ENCODE assay signal across 12 mouse cellular contexts in genomic region chrX:74124975-74125374, GRCm38 (mm10). TPM values are rescaled to one million over a fixed set of nuclear protein-coding genes. Genes with fewer than 3 reads are reported as not detected.
DNase-seq lines count a peak whose midpoint lies in the region; ATAC-seq and TF ChIP-seq lines count a peak whose summit lies in the region.
"Had no signal": no experiment of that assay in that cellular context is flagged by ENCODE, and none has a peak within 500 bp of the region (broad histone marks: within the 10 kb centered on the region; RNA-seq: fewer than 3 reads in every experiment).

No protein-coding gene starts in this region.

- TF ChIP-seq CTCF in intestine, postnatal 0 days (IDR thresholded peaks at IDR 0.05; ENCODE audit: low read depth) = peak; percentile 49
- peak; percentile 46 for TF ChIP-seq CTCF in E14TG2a.4 (conservative IDR thresholded peaks at IDR 0.05; ENCODE audit: low read length)

- no peaks in the 10 kb centered on the region for H3K9me3 ChIP-seq in intestine, postnatal 0 days (ENCODE audit: control insufficient read depth)
- no peaks in the 10 kb centered on the region for H3K9me3 ChIP-seq in intestine, embryonic 16.5 days (ENCODE audit: control insufficient read depth, low read length)
- no peaks in the 10 kb centered on the region for H3K9me3 ChIP-seq in E14TG2a.4 (ENCODE audit: low read length)
- H3K9me3 ChIP-seq: embryonic facial prominence, embryonic 15.5 days; heart, embryonic 13.5 days; limb, embryonic 12.5 days had no signal

- H3K27me3 ChIP-seq in intestine, postnatal 0 days (replicated peaks; ENCODE audit: control insufficient read depth, insufficient read depth, low read length) = no peaks in the 10 kb centered on the region
- peaks cover 5% of the 10 kb centered on the region; the same call in 1 of the 2 replicates for H3K27me3 ChIP-seq in intestine, embryonic 16.5 days (replicated peaks; ENCODE audit: control insufficient read depth, insufficient read depth, low read length)
- no peaks in the 10 kb centered on the region for H3K27me3 ChIP-seq in E14TG2a.4 (ENCODE audit: insufficient read depth, low read length)

- no peak overlapping the region for H3K9ac ChIP-seq in intestine, postnatal 0 days (ENCODE audit: low read depth, low read length)
- H3K9ac ChIP-seq in intestine, embryonic 16.5 days (ENCODE audit: low read depth, low read length) = no peak overlapping the region
- H3K9ac ChIP-seq: embryonic facial prominence, embryonic 15.5 days; heart, embryonic 13.5 days; limb, embryonic 12.5 days had no signal

- no peaks in the 10 kb centered on the region for H3K4me1 ChIP-seq in intestine, postnatal 0 days (replicated peaks; ENCODE audit: control insufficient read depth, insufficient read depth, low read length)
- no peaks in the 10 kb centered on the region for H3K4me1 ChIP-seq in intestine, embryonic 16.5 days (ENCODE audit: control insufficient read depth, insufficient read depth, low read length)
- H3K4me1 ChIP-seq in E14TG2a.4 (replicated peaks; ENCODE audit: low read depth, low read length) = no peaks in the 10 kb centered on the region
- H3K4me1 ChIP-seq: embryonic facial prominence, embryonic 15.5 days; heart, embryonic 13.5 days; limb, embryonic 12.5 days had no signal

- no peak overlapping the region for H3K27ac ChIP-seq in intestine, postnatal 0 days (ENCODE audit: low read depth, low read length)
- H3K27ac ChIP-seq in intestine, embryonic 16.5 days (ENCODE audit: low read length) = no peak overlapping the region
- H3K27ac ChIP-seq: embryonic facial prominence, embryonic 15.5 days; heart, embryonic 13.5 days; limb, embryonic 12.5 days had no signal

- WGBS in intestine, postnatal 0 days = 47% methylated on average over 2 of the region's 2 CpGs
- 69% methylated on average over 2 of the region's 2 CpGs for WGBS in intestine, embryonic 16.5 days

- ATAC-seq in intestine, postnatal 0 days = no peak
- ATAC-seq in intestine, embryonic 16.5 days = no peak

- DNase-seq in c-Kit-positive CD71-positive TER-119-negative erythroid progenitor cells, embryonic 14.5 days (ENCODE audit: low read depth) = peak; percentile 24
- peak; percentile 60 for DNase-seq in naive thymus-derived CD4-positive, alpha-beta T cell, adult 2 months (ENCODE audit: low read depth)
- DNase-seq in frontal cortex, postnatal 25 days (ENCODE audit: low spot score in 2 of 2) = no peak
- DNase-seq in layer of hippocampus, adult 18-20 months (ENCODE audit: low spot score in 2 of 2) = no peak
- DNase-seq in neural tube, embryonic 10.5 days (ENCODE audit: extremely low spot score, low spot score) = no peak
- DNase-seq: adrenal gland, adult 2 months had no signal

- H3K4me3 ChIP-seq in intestine, postnatal 0 days (ENCODE audit: low read depth, low read length) = no peak overlapping the region
- H3K4me3 ChIP-seq in intestine, embryonic 16.5 days (ENCODE audit: low read length) = no peak overlapping the region
- no peak overlapping the region for H3K4me3 ChIP-seq in E14TG2a.4 (replicated peaks; ENCODE audit: low read length)
- H3K4me3 ChIP-seq: embryonic facial prominence, embryonic 15.5 days; heart, embryonic 13.5 days; limb, embryonic 12.5 days had no signal

- H3K36me3 ChIP-seq in intestine, postnatal 0 days (ENCODE audit: control insufficient read depth, insufficient read depth) = no peaks in the 10 kb centered on the region
- no peaks in the 10 kb centered on the region for H3K36me3 ChIP-seq in intestine, embryonic 16.5 days (ENCODE audit: control insufficient read depth, insufficient read depth, low read length)
- no peaks in the 10 kb centered on the region for H3K36me3 ChIP-seq in E14TG2a.4 (ENCODE audit: insufficient read depth, low read length)
- H3K36me3 ChIP-seq: embryonic facial prominence, embryonic 15.5 days; heart, embryonic 13.5 days; limb, embryonic 12.5 days had no signal

- H3K4me2 ChIP-seq in intestine, postnatal 0 days (replicated peaks; ENCODE audit: low read depth) = no peak overlapping the region
- no peak overlapping the region for H3K4me2 ChIP-seq in intestine, embryonic 16.5 days (ENCODE audit: low read depth, low read length)
- H3K4me2 ChIP-seq: embryonic facial prominence, embryonic 15.5 days; heart, embryonic 13.5 days; limb, embryonic 12.5 days had no signal

RNA-seq across cellular contexts. Expression of gene Opn1mw, which starts 2.3 kb away (rescaled TPM):
- polyA plus RNA-seq in intestine, postnatal 0 days (2015; fragmentation: Nextera tagmentation; extraction: Ambion mirVana) = not detected in 2 replicates
- polyA plus RNA-seq in intestine, embryonic 16.5 days (2015; fragmentation: Nextera tagmentation; extraction: Ambion mirVana) = not detected in 2 replicates
- total RNA-seq in layer of hippocampus, adult 18-20 months (2021) = under 1 TPM; 0.51 to 0.62 TPM
- total RNA-seq: adrenal gland, adult 2 months had no signal
- polyA plus RNA-seq: adrenal gland, adult 2 months; embryonic facial prominence, embryonic 15.5 days; heart, embryonic 13.5 days; limb, embryonic 12.5 days had no signal

RNA-seq across cellular contexts. Expression of gene Mecp2, which starts 10.2 kb away (rescaled TPM):
- polyA plus RNA-seq in intestine, postnatal 0 days (2015; fragmentation: Nextera tagmentation; extraction: Ambion mirVana) = 7.9 and 8.5 TPM in 2 replicates
- polyA plus RNA-seq in intestine, embryonic 16.5 days (2015; fragmentation: Nextera tagmentation; extraction: Ambion mirVana) = 10.0 and 10.1 TPM in 2 replicates
- total RNA-seq in layer of hippocampus, adult 18-20 months (2021) = 10 to 100 TPM; 95.9 to 97.0 TPM

RNA-seq across cellular contexts. Expression of gene Tex28, which starts 42.7 kb away (rescaled TPM):
- polyA plus RNA-seq in intestine, postnatal 0 days (2015; fragmentation: Nextera tagmentation; extraction: Ambion mirVana) = not detected in 2 replicates
- not detected in 2 replicates for polyA plus RNA-seq in intestine, embryonic 16.5 days (2015; fragmentation: Nextera tagmentation; extraction: Ambion mirVana)
- not detected for total RNA-seq in layer of hippocampus, adult 18-20 months (2021)
- total RNA-seq: adrenal gland, adult 2 months had no signal
- polyA plus RNA-seq: adrenal gland, adult 2 months; embryonic facial prominence, embryonic 15.5 days; heart, embryonic 13.5 days; limb, embryonic 12.5 days had no signal

RNA-seq across cellular contexts. Expression of gene Tktl1, which starts 52.1 kb away (rescaled TPM):
- not detected in 2 replicates for polyA plus RNA-seq in intestine, postnatal 0 days (2015; fragmentation: Nextera tagmentation; extraction: Ambion mirVana)
- polyA plus RNA-seq in intestine, embryonic 16.5 days (2015; fragmentation: Nextera tagmentation; extraction: Ambion mirVana) = 0.05 TPM in 1 of 2 replicates, not detected in the other
- total RNA-seq in layer of hippocampus, adult 18-20 months (2021) = not detected
- total RNA-seq: adrenal gland, adult 2 months had no signal
- polyA plus RNA-seq: adrenal gland, adult 2 months; embryonic facial prominence, embryonic 15.5 days; heart, embryonic 13.5 days had no signal

Comparison
In these comparisons a context has a peak if more than half of its experiments do, and no peak if none do; other contexts are left out.
1. DNase-seq: peak in c-Kit-positive CD71-positive TER-119-negative erythroid progenitor cells, embryonic 14.5 days (single experiment) and naive thymus-derived CD4-positive, alpha-beta T cell, adult 2 months (single experiment); none in frontal cortex, postnatal 25 days (0 of 2), layer of hippocampus, adult 18-20 months (0 of 2) and neural tube, embryonic 10.5 days (single experiment).